Mouse (Mus musculus) lung, embryonic 14.5 days (tissue): ENCODE results near the gene Cdcp2. TPM values are rescaled to one million over a fixed set of nuclear protein-coding genes. Genes with fewer than 3 reads are reported as not detected.

Experiments used
- ATAC-seq: fragments of 200-750 bp; cut with Nextera tagmentation; 2 replicates; pipeline ENCODE4 v1.8.0; 2017; ENCODE audit warnings: mild to moderate bottlenecking, moderate TSS enrichment, moderate library complexity; ENCODE audit not compliant: insufficient read depth
- DNase-seq: peaks from one replicate; pipeline ENCODE4 v3.0.0-alpha.2; 2015
- H3K27ac ChIP-seq: fragments of 300-500 bp; sonication (generic); 2 replicates; pipeline ENCODE4 v1.5.1; 2014; ENCODE audit warnings: low read depth, mild to moderate bottlenecking, moderate library complexity
- H3K27me3 ChIP-seq: fragments of 300-500 bp; sonication (generic); 2 replicates; pipeline ENCODE4 v1.6.1; 2014; ENCODE audit warnings: low read length, control low read depth; ENCODE audit not compliant: insufficient read depth
- H3K36me3 ChIP-seq: fragments of 300-500 bp; sonication (generic); 2 replicates; pipeline ENCODE4 v1.6.1; 2014; ENCODE audit warnings: control low read depth; ENCODE audit not compliant: insufficient read depth
- H3K4me1 ChIP-seq: fragments of 300-500 bp; sonication (generic); 2 replicates; pipeline ENCODE4 v1.6.1; 2014; ENCODE audit warnings: antibody characterized with exemption, control low read depth; ENCODE audit not compliant: insufficient read depth
- H3K4me2 ChIP-seq: fragments of 300-500 bp; sonication (generic); 2 replicates; pipeline ENCODE4 v1.6.1; 2014; ENCODE audit warnings: mild to moderate bottlenecking
- H3K4me3 ChIP-seq: fragments of 300-500 bp; sonication (generic); 2 replicates; pipeline ENCODE4 v1.5.1; 2014; ENCODE audit warnings: low read depth, low read length
- H3K9ac ChIP-seq: fragments of 300-500 bp; sonication (generic); 2 replicates; pipeline ENCODE4 v1.6.1; 2014
- H3K9me3 ChIP-seq: fragments of 300-500 bp; sonication (generic); 2 replicates; pipeline ENCODE4 v1.6.1; 2016; ENCODE audit warnings: low read depth, low read length, control low read depth
- CTCF ChIP-seq: IDR thresholded peaks from 2 replicates; pipeline ENCODE4 v1.5.1; 2016; ENCODE audit warnings: antibody characterized with exemption, low read depth
- WGBS: fragments of 180-500 bp; shearing (Covaris S2); extraction: QIAGEN DNeasy Blood & Tissue Kit; methylation state at CpG from one replicate; pipeline ENCODE4 v1.1.7; 2014; 5-methylcytosine and 5-hydroxymethylcytosine counted together
- polyA plus RNA-seq: library from polyadenylated mRNA; unstranded; fragments of >200 nt; fragmentation: Nextera tagmentation; extraction: Ambion mirVana; gene quantifications from 2 replicates; pipeline ENCODE4 v1.2.1, GENCODE M21; 2014

Gene Cdcp2
- polyA plus RNA-seq, 1 experiment from 2014 or later, result not detected

- no peak for DNase-seq
Measured at GRCm38 (mm10) chr4:107094484-107095187, 2.1 kb upstream of the Cdcp2 start.

GRCm38 (mm10) chr4:107096043-107096442 is 648 bp upstream of the Cdcp2 start:
- H3K27ac ChIP-seq, result no peak overlapping the region
- WGBS, result 50% methylated on average over 6 of the region's 6 CpGs
- no peak overlapping the region for H3K9ac ChIP-seq
- no peak overlapping the region for H3K4me2 ChIP-seq
- no peaks in the 10 kb centered on the region for H3K27me3 ChIP-seq
- no peaks in the 10 kb centered on the region for H3K36me3 ChIP-seq
- ATAC-seq (no peak), DNase-seq (no peak)
- no peak for TF ChIP-seq CTCF
- H3K9me3 ChIP-seq, result no peaks in the 10 kb centered on the region
- H3K4me1 ChIP-seq, result no peaks in the 10 kb centered on the region
- H3K4me3 ChIP-seq, result no peak overlapping the region

More at GRCm38 (mm10) chr4:107094484-107095187, 2.1 kb upstream of the Cdcp2 start:
- H3K27me3 ChIP-seq, result no peaks in the 10 kb centered on the region
- no peak for ATAC-seq
- no peak overlapping the region for H3K4me3 ChIP-seq
- H3K9me3 ChIP-seq, result no peaks in the 10 kb centered on the region
- WGBS, result 74% methylated on average over 16 of the region's 16 CpGs
- no peak for TF ChIP-seq CTCF
- H3K4me1 ChIP-seq, result no peaks in the 10 kb centered on the region
- H3K4me2 ChIP-seq, result no peak overlapping the region
- no peaks in the 10 kb centered on the region for H3K36me3 ChIP-seq
- no peak overlapping the region for H3K9ac ChIP-seq
- no peak overlapping the region for H3K27ac ChIP-seq

- WGBS, result 37% methylated on average over 15 of the region's 15 CpGs
- ATAC-seq (no peak), DNase-seq (no peak)
Measured at GRCm38 (mm10) chr4:107097871-107098270, 1.2 kb downstream of the Cdcp2 start.

GRCm38 (mm10) chr4:107098375-107098774 is 1.7 kb downstream of the Cdcp2 start:
- Histone ChIP-seq H3K4me3 (no peak overlapping the region), H3K4me1 (no peaks in the 10 kb centered on the region), H3K36me3 (no peaks in the 10 kb centered on the region), H3K27ac (no peak overlapping the region), H3K9ac (no peak overlapping the region), H3K9me3 (no peaks in the 10 kb centered on the region), H3K4me2 (no peak overlapping the region), H3K27me3 (no peaks in the 10 kb centered on the region)
- TF ChIP-seq CTCF, result no peak
- DNase-seq (no peak), ATAC-seq (no peak)
- WGBS, result 67% methylated on average over 10 of the region's 10 CpGs

More at GRCm38 (mm10) chr4:107097871-107098270, 1.2 kb downstream of the Cdcp2 start:
- H3K27ac ChIP-seq, result no peak overlapping the region
- no peak overlapping the region for H3K4me2 ChIP-seq
- H3K27me3 ChIP-seq, result no peaks in the 10 kb centered on the region
- no peaks in the 10 kb centered on the region for H3K4me1 ChIP-seq
- no peaks in the 10 kb centered on the region for H3K9me3 ChIP-seq
- no peak overlapping the region for H3K4me3 ChIP-seq
- H3K36me3 ChIP-seq, result no peaks in the 10 kb centered on the region
- H3K9ac ChIP-seq, result no peak overlapping the region
- TF ChIP-seq CTCF, result no peak

- no peak overlapping the region for H3K27ac ChIP-seq
- H3K4me1 ChIP-seq, result no peaks in the 10 kb centered on the region
- no peak for TF ChIP-seq CTCF
- no peak overlapping the region for H3K4me3 ChIP-seq
- H3K9me3 ChIP-seq, result no peaks in the 10 kb centered on the region
- WGBS, result 77% methylated on average over 17 of the region's 17 CpGs
- DNase-seq (no peak), ATAC-seq (no peak)
- no peaks in the 10 kb centered on the region for H3K27me3 ChIP-seq
- H3K36me3 ChIP-seq, result no peaks in the 10 kb centered on the region
- H3K9ac ChIP-seq, result no peak overlapping the region
- no peak overlapping the region for H3K4me2 ChIP-seq
Measured at GRCm38 (mm10) chr4:107098791-107099525, 2.3 kb downstream of the Cdcp2 start.

GRCm38 (mm10) chr4:107102220-107102619 is 5.5 kb downstream of the Cdcp2 start:
- Histone ChIP-seq H3K4me3 (no peak overlapping the region), H3K36me3 (no peaks in the 10 kb centered on the region), H3K27ac (no peak overlapping the region), H3K9ac (no peak overlapping the region), H3K27me3 (no peaks in the 10 kb centered on the region), H3K4me1 (no peaks in the 10 kb centered on the region), H3K9me3 (no peaks in the 10 kb centered on the region), H3K4me2 (no peak overlapping the region)
- WGBS, result 51% methylated on average over 8 of the region's 8 CpGs
- TF ChIP-seq CTCF, result no peak
- ATAC-seq, result no peak
- DNase-seq, result no peak

GRCm38 (mm10) chr4:107106777-107107176 is 10.1 kb downstream of the Cdcp2 start:
- Histone ChIP-seq H3K27ac (no peak overlapping the region), H3K4me3 (no peak overlapping the region), H3K9ac (no peak overlapping the region), H3K9me3 (no peaks in the 10 kb centered on the region), H3K4me1 (0 out of 2 replicates have a peak, but pooled peaks cover 3% of the 10 kb centered on the region), H3K36me3 (no peaks in the 10 kb centered on the region), H3K4me2 (no peak overlapping the region), H3K27me3 (no peaks in the 10 kb centered on the region)
- no peak for DNase-seq
- TF ChIP-seq CTCF, result no peak
- WGBS, result 84% methylated on average over 16 of the region's 16 CpGs
- no peak for ATAC-seq
